Mouse (Mus musculus) hindbrain, embryonic 12.5 days (tissue): Measurements from ENCODE around the gene Cux2. TPM values are rescaled to one million over a fixed set of nuclear protein-coding genes. Genes with fewer than 3 reads are reported as not detected.

Experiments
- ATAC-seq: fragments of 200-750 bp; cut with Nextera tagmentation; 2 replicates; pipeline ENCODE4 v1.8.0; 2017; ENCODE audit warnings: moderate TSS enrichment; ENCODE audit not compliant: low FRiP score
- H3K27ac ChIP-seq: fragments of 300-500 bp; sonication (generic); 2 replicates; pipeline ENCODE4 v1.5.1; 2016; ENCODE audit warnings: mild to moderate bottlenecking
- H3K27me3 ChIP-seq: fragments of 300-500 bp; sonication (generic); 2 replicates; pipeline ENCODE4 v1.6.1; 2016; ENCODE audit warnings: mild to moderate bottlenecking
- H3K36me3 ChIP-seq: fragments of 300-500 bp; sonication (generic); 2 replicates; pipeline ENCODE4 v1.6.1; 2016; ENCODE audit warnings: mild to moderate bottlenecking
- H3K4me1 ChIP-seq: fragments of 300-500 bp; sonication (generic); 2 replicates; pipeline ENCODE4 v1.6.1; 2016
- H3K4me2 ChIP-seq: fragments of 300-500 bp; sonication (generic); replicated peaks from 2 replicates; pipeline ENCODE4 v1.6.1; 2016; ENCODE audit warnings: mild to moderate bottlenecking
- H3K4me3 ChIP-seq: fragments of 300-500 bp; sonication (generic); 2 replicates; pipeline ENCODE4 v1.5.1; 2016; ENCODE audit warnings: mild to moderate bottlenecking
- H3K9ac ChIP-seq: fragments of 300-500 bp; sonication (generic); 2 replicates; pipeline ENCODE4 v1.6.1; 2016; ENCODE audit warnings: mild to moderate bottlenecking, moderate library complexity
- H3K9me3 ChIP-seq: fragments of 300-500 bp; sonication (generic); replicated peaks from 2 replicates; pipeline ENCODE4 v1.6.1; 2016; ENCODE audit warnings: mild to moderate bottlenecking
- WGBS: fragments of 180-500 bp; shearing (Covaris S2); methylation state at CpG from one replicate; pipeline ENCODE4 v1.1.7; 2016; 5-methylcytosine and 5-hydroxymethylcytosine counted together
- polyA plus RNA-seq: library from polyadenylated mRNA; unstranded; fragments of >200 nt; fragmentation: Nextera tagmentation; extraction: Ambion mirVana; gene quantifications from 2 replicates; pipeline ENCODE4 v1.2.1, GENCODE M21; 2016

Cux2 gene
- polyA plus RNA-seq, 1 experiment from 2014 or later: 25.7 TPM

- H3K36me3 ChIP-seq: peaks cover 20% of the 10 kb centered on the region
- no peaks in the 10 kb centered on the region for H3K27me3 ChIP-seq
- H3K9me3 ChIP-seq: peaks cover 11% of the 10 kb centered on the region
- peaks cover 19% of the 10 kb centered on the region for H3K4me1 ChIP-seq
- H3K9ac ChIP-seq: no peak overlapping the region
- no peak overlapping the region for H3K4me2 ChIP-seq
- peak; percentile 48; the same call in 1 of the 2 replicates for ATAC-seq
- peak overlapping the region; percentile 31; the same call in 1 of the 2 replicates for H3K27ac ChIP-seq
- no peak overlapping the region for H3K4me3 ChIP-seq
- WGBS: 49% methylated on average over 19 of the region's 19 CpGs
Measured at GRCm38 (mm10) chr5:122032471-122033166, 17.3 kb downstream of the Cux2 start.

- Histone ChIP-seq H3K4me3 (no peak overlapping the region), H3K9ac (no peak overlapping the region), H3K4me2 (no peak overlapping the region), H3K27me3 (no peaks in the 10 kb centered on the region), H3K9me3 (peaks cover 2% of the 10 kb centered on the region), H3K27ac (no peak overlapping the region), H3K4me1 (peaks cover 19% of the 10 kb centered on the region), H3K36me3 (peaks cover 5% of the 10 kb centered on the region)
- no peak for ATAC-seq
- 68% methylated on average over 12 of the region's 12 CpGs for WGBS
Measured at GRCm38 (mm10) chr5:122031146-122031545, 18.8 kb downstream of the Cux2 start.

DNA sequence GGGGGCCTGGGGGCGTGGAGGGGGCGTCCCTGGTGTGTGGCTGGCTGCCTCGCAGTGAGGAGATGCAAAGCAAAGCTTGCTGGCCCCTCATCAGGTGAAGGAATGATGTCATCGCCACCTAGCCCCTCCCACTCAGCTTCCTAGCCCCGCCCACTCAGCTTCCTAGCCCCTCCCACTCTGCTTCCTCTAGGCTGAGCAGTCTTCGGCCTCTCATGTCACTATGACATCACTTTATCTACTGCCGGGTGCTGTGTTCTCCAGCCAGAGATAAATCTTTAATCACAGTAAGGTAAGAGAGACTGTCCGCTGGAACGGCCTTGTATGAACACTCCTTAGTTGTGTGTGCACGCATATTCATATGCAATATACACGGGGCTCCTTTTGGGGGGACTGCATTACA, 19.3 kb downstream of the Cux2 start:
- no peak overlapping the region for H3K4me2 ChIP-seq
- peaks cover 19% of the 10 kb centered on the region for H3K4me1 ChIP-seq
- H3K27ac ChIP-seq: no peak overlapping the region
- H3K36me3 ChIP-seq: no peaks in the 10 kb centered on the region
- no peak for ATAC-seq
- H3K9ac ChIP-seq: no peak overlapping the region
- H3K27me3 ChIP-seq: no peaks in the 10 kb centered on the region
- no peak overlapping the region for H3K4me3 ChIP-seq
- 62% methylated on average over 11 of the region's 11 CpGs for WGBS
- H3K9me3 ChIP-seq: no peaks in the 10 kb centered on the region

DNA sequence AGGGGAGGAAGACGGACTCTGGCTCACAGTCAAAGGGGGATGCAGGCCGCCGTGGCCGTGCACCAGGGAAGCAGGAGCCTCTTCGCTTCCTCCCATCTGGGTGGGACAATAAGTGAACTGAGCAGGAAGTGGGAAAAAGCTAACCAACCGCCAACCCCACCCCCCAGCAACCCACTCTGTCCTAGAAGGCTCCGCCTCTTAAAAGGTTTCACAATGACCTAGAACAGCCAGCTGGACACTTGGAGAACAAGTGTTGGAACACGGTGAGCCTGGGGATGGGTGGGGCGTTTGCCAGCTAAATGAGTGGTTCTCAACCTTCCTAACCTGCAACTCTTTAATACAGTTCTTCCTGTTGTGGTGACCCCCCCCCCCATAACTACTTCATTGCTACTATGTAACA, 23.1 kb downstream of the Cux2 start:
- Histone ChIP-seq H3K27ac (no peak overlapping the region), H3K27me3 (no peaks in the 10 kb centered on the region), H3K4me1 (peaks cover 7% of the 10 kb centered on the region; the same call in 1 of the 2 replicates), H3K4me2 (no peak overlapping the region), H3K9ac (no peak overlapping the region), H3K36me3 (peaks cover 5% of the 10 kb centered on the region; the same call in 1 of the 2 replicates), H3K9me3 (0 out of 2 replicates have a peak, but pooled peaks cover 8% of the 10 kb centered on the region), H3K4me3 (no peak overlapping the region)
- 81% methylated on average over 9 of the region's 9 CpGs for WGBS
- ATAC-seq: no peak

- no peaks in the 10 kb centered on the region for H3K27me3 ChIP-seq
- no peak overlapping the region for H3K4me3 ChIP-seq
- no peak overlapping the region for H3K4me2 ChIP-seq
- no peak for ATAC-seq
- H3K36me3 ChIP-seq: peaks cover 5% of the 10 kb centered on the region; the same call in 1 of the 2 replicates
- no peak overlapping the region for H3K27ac ChIP-seq
- H3K9me3 ChIP-seq: 0 out of 2 replicates have a peak, but pooled peaks cover 8% of the 10 kb centered on the region
- H3K4me1 ChIP-seq: peaks cover 4% of the 10 kb centered on the region; the same call in 1 of the 2 replicates
- 71% methylated on average over 7 of the region's 7 CpGs for WGBS
- no peak overlapping the region for H3K9ac ChIP-seq
Measured at GRCm38 (mm10) chr5:122026284-122026683, 23.6 kb downstream of the Cux2 start.

- no peak for ATAC-seq
Measured at GRCm38 (mm10) chr5:122025117-122025516, 24.8 kb downstream of the Cux2 start.

GRCm38 (mm10) chr5:122019288-122019687, 30.6 kb downstream of the Cux2 start:
- H3K27ac ChIP-seq: peak overlapping the region; percentile 81; the same call in 1 of the 2 replicates
- H3K4me1 ChIP-seq: peaks cover 48% of the 10 kb centered on the region
- H3K9ac ChIP-seq: peak overlapping the region; percentile 27; the same call in 1 of the 2 replicates
- no peak overlapping the region for H3K4me2 ChIP-seq
- H3K9me3 ChIP-seq: 0 out of 2 replicates have a peak, but pooled peaks cover 8% of the 10 kb centered on the region
- no peaks in the 10 kb centered on the region for H3K27me3 ChIP-seq
- peak; percentile 31; the same call in 1 of the 2 replicates for ATAC-seq
- no peak overlapping the region for H3K4me3 ChIP-seq
- 65% methylated on average over 17 of the region's 17 CpGs for WGBS
- peaks cover 5% of the 10 kb centered on the region; the same call in 1 of the 2 replicates for H3K36me3 ChIP-seq

More at GRCm38 (mm10) chr5:122025117-122025516, 24.8 kb downstream of the Cux2 start:
- Histone ChIP-seq H3K27ac (no peak overlapping the region), H3K4me1 (peaks cover 2% of the 10 kb centered on the region; the same call in 1 of the 2 replicates), H3K27me3 (no peaks in the 10 kb centered on the region), H3K36me3 (peaks cover 5% of the 10 kb centered on the region; the same call in 1 of the 2 replicates), H3K4me3 (no peak overlapping the region), H3K4me2 (no peak overlapping the region), H3K9ac (no peak overlapping the region), H3K9me3 (0 out of 2 replicates have a peak, but pooled peaks cover 8% of the 10 kb centered on the region)
- WGBS: 93% methylated on average over 11 of the region's 11 CpGs

GRCm38 (mm10) chr5:122017778-122018177, 32.1 kb downstream of the Cux2 start:
- WGBS: 39% methylated on average over 9 of the region's 9 CpGs
- no peak overlapping the region for H3K9ac ChIP-seq
- no peak overlapping the region for H3K4me2 ChIP-seq
- 0 out of 2 replicates have a peak, but pooled peaks cover 3% of the 10 kb centered on the region for H3K9me3 ChIP-seq
- no peaks in the 10 kb centered on the region for H3K27me3 ChIP-seq
- peak overlapping the region; percentile 81 for H3K27ac ChIP-seq
- peaks cover 46% of the 10 kb centered on the region for H3K4me1 ChIP-seq
- no peak overlapping the region for H3K4me3 ChIP-seq
- no peak for ATAC-seq
- H3K36me3 ChIP-seq: peaks cover 5% of the 10 kb centered on the region; the same call in 1 of the 2 replicates

GRCm38 (mm10) chr5:122017269-122017668, 32.6 kb downstream of the Cux2 start:
- 0 out of 2 replicates have a peak, but pooled peaks have one; percentile 24 for ATAC-seq
- Histone ChIP-seq H3K4me1 (peaks cover 46% of the 10 kb centered on the region), H3K4me3 (no peak overlapping the region), H3K9ac (no peak overlapping the region), H3K4me2 (no peak overlapping the region), H3K36me3 (peaks cover 2% of the 10 kb centered on the region; the same call in 1 of the 2 replicates), H3K27me3 (no peaks in the 10 kb centered on the region), H3K27ac (peak overlapping the region; percentile 81), H3K9me3 (0 out of 2 replicates have a peak, but pooled peaks cover 2% of the 10 kb centered on the region)
- WGBS: 27% methylated on average over 13 of the region's 13 CpGs

GRCm38 (mm10) chr5:122016744-122017143, 33.2 kb downstream of the Cux2 start:
- no peak overlapping the region for H3K9ac ChIP-seq
- 81% methylated on average over 6 of the region's 6 CpGs for WGBS
- H3K4me3 ChIP-seq: no peak overlapping the region
- H3K27me3 ChIP-seq: no peaks in the 10 kb centered on the region
- H3K36me3 ChIP-seq: no peaks in the 10 kb centered on the region
- no peak for ATAC-seq
- peaks cover 46% of the 10 kb centered on the region for H3K4me1 ChIP-seq
- no peak overlapping the region for H3K4me2 ChIP-seq
- H3K27ac ChIP-seq: no peak overlapping the region
- no peaks in the 10 kb centered on the region for H3K9me3 ChIP-seq

DNA sequence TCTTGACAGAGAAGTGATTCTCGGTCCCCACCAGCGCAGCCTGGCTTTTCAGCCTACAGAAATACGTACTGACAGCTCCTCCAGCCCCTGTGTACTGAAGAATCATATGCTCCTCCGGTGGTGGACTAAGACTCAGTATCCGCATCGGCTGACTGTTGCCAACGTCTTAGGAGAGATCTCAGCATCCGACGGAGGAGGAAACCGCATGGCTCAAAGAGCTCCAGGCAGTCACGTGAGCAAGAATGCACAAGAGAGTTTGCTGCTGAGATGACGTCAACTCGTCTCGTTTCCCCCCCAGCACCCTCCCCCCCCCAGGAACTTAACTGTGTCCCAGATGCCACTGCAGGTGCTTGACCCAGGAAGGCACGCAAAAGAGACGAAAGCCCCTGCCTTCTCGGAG, 34.8 kb downstream of the Cux2 start:
- Histone ChIP-seq H3K27me3 (no peaks in the 10 kb centered on the region), H3K4me2 (no peak overlapping the region), H3K9ac (no peak overlapping the region), H3K4me3 (no peak overlapping the region), H3K36me3 (no peaks in the 10 kb centered on the region), H3K4me1 (peaks cover 51% of the 10 kb centered on the region), H3K27ac (no peak overlapping the region; the same call in 1 of the 2 replicates), H3K9me3 (no peaks in the 10 kb centered on the region)
- ATAC-seq: no peak
- WGBS: 75% methylated on average over 17 of the region's 17 CpGs

DNA sequence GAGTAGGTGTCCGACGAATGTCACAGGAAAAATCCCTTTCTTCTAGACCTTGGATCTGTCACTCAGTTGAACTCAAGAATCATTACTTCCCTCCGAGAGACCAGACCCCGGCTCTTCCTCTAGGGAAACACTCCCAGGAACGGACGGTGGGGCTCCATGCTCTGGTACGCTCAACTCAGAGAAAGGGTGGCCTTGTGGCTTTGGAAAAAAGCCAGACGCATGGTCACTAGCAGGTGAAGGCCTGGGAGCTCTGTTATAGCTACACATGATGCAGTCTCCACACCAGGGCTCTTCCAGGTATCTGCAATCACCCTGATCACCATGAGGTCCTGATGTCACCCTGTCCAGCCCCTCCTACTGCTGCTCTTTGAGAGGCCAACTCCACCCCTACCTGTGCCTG, 35.2 kb downstream of the Cux2 start:
- no peak overlapping the region for H3K27ac ChIP-seq
- WGBS: 84% methylated on average over 8 of the region's 8 CpGs

More for the DNA sequence above, 35.2 kb downstream of the Cux2 start:
- H3K4me2 ChIP-seq: no peak overlapping the region
- H3K36me3 ChIP-seq: no peaks in the 10 kb centered on the region
- H3K4me3 ChIP-seq: no peak overlapping the region
- no peak overlapping the region for H3K9ac ChIP-seq
- no peaks in the 10 kb centered on the region for H3K9me3 ChIP-seq
- no peaks in the 10 kb centered on the region for H3K27me3 ChIP-seq
- H3K4me1 ChIP-seq: peaks cover 50% of the 10 kb centered on the region
- no peak for ATAC-seq
